Mouse (Mus musculus): ENCODE measurements at regions not wholly inside any gene's neighbourhood (a gene's known extent, or its start where the extent isn't known, plus 50 kb on each side); places are given as distances from the start of the nearest gene placed in this dataset.

GRCm38 (mm10) chr10:126531950-126532349 is 369.2 kb downstream of the Atp23 start:
- Histone ChIP-seq H3K4me3 (replicated peaks in 1 of 3; ENCODE audit: low read depth in 2 of 3, low read length in 2 of 3, poor library complexity in 1 of 3) (no peak overlapping the region), H3K27ac (ENCODE audit: insufficient read depth, low read depth) (no peak overlapping the region), H3K4me1 (ENCODE audit: control insufficient read depth in 1 of 2, insufficient read depth in 2 of 2) (peaks cover 0 to 4% of the 10 kb centered on the region in 2 experiments; a peak in 2 of 4 replicates), H3K36me3 (replicated peaks in 1 of 2; ENCODE audit: control insufficient read depth in 1 of 2, insufficient read depth in 1 of 2, low read length in 1 of 2) (no peaks in the 10 kb centered on the region), H3K79me2 (replicated peaks; ENCODE audit: control insufficient read depth, extremely low read depth, insufficient read depth, poor library complexity, severe bottlenecking) (no peaks in the 10 kb centered on the region), H3K4me2 (ENCODE audit: insufficient read depth, low read depth, poor library complexity, severe bottlenecking) (no peak overlapping the region), H3K9me3 (replicated peaks; ENCODE audit: low read length) (no peaks in the 10 kb centered on the region), H3K27me3 (replicated peaks) (no peaks in the 10 kb centered on the region), H3K9ac (ENCODE audit: insufficient read depth, low read depth) (no peak overlapping the region)
- TF ChIP-seq MAX (IDR thresholded peaks at IDR 0.05; ENCODE audit: low read length) = no peak
- no peak for TF ChIP-seq HCFC1 (IDR thresholded peaks at IDR 0.05; ENCODE audit: low read depth, low read length)
- no peak for TF ChIP-seq ETS1 (conservative IDR thresholded peaks at IDR 0.05; ENCODE audit: low read depth, low read length)
- no peak for TF ChIP-seq ZKSCAN1 (IDR thresholded peaks at IDR 0.05; ENCODE audit: borderline replicate concordance, low read depth, low read length)
- no peak for TF ChIP-seq MEF2A (IDR thresholded peaks at IDR 0.05; ENCODE audit: borderline replicate concordance, low read depth, low read length)
- no peak for TF ChIP-seq TCF12 (IDR thresholded peaks at IDR 0.05; ENCODE audit: low read depth, low read length)
- TF ChIP-seq JUN (IDR thresholded peaks at IDR 0.05; ENCODE audit: insufficient read depth, low read depth, low read length) = no peak
- no peak for TF ChIP-seq POLR2A (IDR thresholded peaks at IDR 0.05; ENCODE audit: low read depth, low read length)
- TF ChIP-seq IRF4 (IDR thresholded peaks at IDR 0.05; ENCODE audit: low read depth, low read length) = no peak
- TF ChIP-seq TBP (conservative IDR thresholded peaks at IDR 0.05; ENCODE audit: low read depth, low read length) = no peak
- TF ChIP-seq ELF1 (IDR thresholded peaks at IDR 0.05; ENCODE audit: low read depth, low read length) = no peak
- no peak for TF ChIP-seq USF2 (conservative IDR thresholded peaks at IDR 0.05; ENCODE audit: low read depth, low read length)
- dilution Hi-C loops (cut with MboI; ENCODE audit: extremely low pct_ligation_motif_present, extremely low pct_unique_long_range_greater_than_20kb, low sequenced_read_pairs) = no loop called here
- DNase-seq (ENCODE audit: extremely low read depth) = no peak
- in situ Hi-C loops (cut with MboI; ENCODE audit: low pct_ligation_motif_present, low pct_unique_long_range_greater_than_20kb, low sequenced_read_pairs) = no loop called here

- Histone ChIP-seq H3K9me3 (replicated peaks; ENCODE audit: low read length) (no peaks in the 10 kb centered on the region), H3K4me1 (ENCODE audit: control insufficient read depth in 1 of 2, insufficient read depth in 2 of 2) (peaks cover 0 to 4% of the 10 kb centered on the region in 2 experiments; a peak in 2 of 4 replicates), H3K27ac (ENCODE audit: insufficient read depth, low read depth) (no peak overlapping the region), H3K36me3 (replicated peaks in 1 of 2; ENCODE audit: control insufficient read depth in 1 of 2, insufficient read depth in 1 of 2, low read length in 1 of 2) (no peaks in the 10 kb centered on the region), H3K27me3 (replicated peaks) (no peaks in the 10 kb centered on the region), H3K79me2 (replicated peaks; ENCODE audit: control insufficient read depth, extremely low read depth, insufficient read depth, poor library complexity, severe bottlenecking) (no peaks in the 10 kb centered on the region), H3K9ac (ENCODE audit: insufficient read depth, low read depth) (no peak overlapping the region), H3K4me2 (ENCODE audit: insufficient read depth, low read depth, poor library complexity, severe bottlenecking) (no peak overlapping the region), H3K4me3 (replicated peaks in 1 of 3; ENCODE audit: low read depth in 2 of 3, low read length in 2 of 3, poor library complexity in 1 of 3) (no peak overlapping the region)
- in situ Hi-C loops (cut with MboI; ENCODE audit: low pct_ligation_motif_present, low pct_unique_long_range_greater_than_20kb, low sequenced_read_pairs) (no loop called here), dilution Hi-C loops (cut with MboI; ENCODE audit: extremely low pct_ligation_motif_present, extremely low pct_unique_long_range_greater_than_20kb, low sequenced_read_pairs) (no loop called here)
- peak; percentile 16 for DNase-seq (ENCODE audit: extremely low read depth)
- peak; percentile 41 to 52; a peak in 3 of 4 replicates for TF ChIP-seq CTCF (conservative IDR thresholded peaks at IDR 0.05 in 1 of 2, IDR thresholded peaks at IDR 0.05 in 1 of 2; ENCODE audit: low read depth in 2 of 2, low read length in 2 of 2)
- TF ChIP-seq ZNF384 (IDR thresholded peaks at IDR 0.05; ENCODE audit: low read depth, low read length) = peak; percentile 90
- TF ChIP-seq RAD21 (IDR thresholded peaks at IDR 0.05; ENCODE audit: low read depth, low read length) = peak; percentile 65
- TF ChIP-seq SMC3 (IDR thresholded peaks at IDR 0.05; ENCODE audit: low read depth, low read length) = peak; percentile 38
- no peak for TF ChIP-seq MXI1 (IDR thresholded peaks at IDR 0.05; ENCODE audit: low read depth, low read length)
- TF ChIP-seq MYC (IDR thresholded peaks at IDR 0.05; ENCODE audit: low read depth, low read length) = no peak
These were observed 369.8 kb downstream of the Atp23 start for GRCm38 (mm10) chr10:126531368-126531767.
